Mouse (Mus musculus) limb, embryonic 10.5 days (tissue): Measurements from ENCODE around the gene Xaf1. TPM values are rescaled to one million over a fixed set of nuclear protein-coding genes. Genes with fewer than 3 reads are reported as not detected.

Experiments
- DNase-seq: peaks from one replicate; pipeline ENCODE4 v3.0.0-alpha.2; 2017; ENCODE audit warnings: low spot score
- H3K27ac ChIP-seq: fragments of 300-500 bp; sonication (generic); 2 replicates; pipeline ENCODE4 v1.5.1; 2016; ENCODE audit warnings: mild to moderate bottlenecking
- H3K27me3 ChIP-seq: fragments of 300-500 bp; sonication (generic); 2 replicates; pipeline ENCODE4 v1.6.1; 2016; ENCODE audit warnings: low read depth, mild to moderate bottlenecking; ENCODE audit not compliant: poor library complexity, severe bottlenecking
- H3K36me3 ChIP-seq: fragments of 300-500 bp; sonication (generic); 2 replicates; pipeline ENCODE4 v1.6.1; 2016; ENCODE audit warnings: mild to moderate bottlenecking, moderate library complexity
- H3K4me1 ChIP-seq: fragments of 300-500 bp; sonication (generic); 2 replicates; pipeline ENCODE4 v1.6.1; 2016
- H3K4me3 ChIP-seq: fragments of 300-500 bp; sonication (generic); 2 replicates; pipeline ENCODE4 v1.5.1; 2016; ENCODE audit warnings: mild to moderate bottlenecking, moderate library complexity
- H3K9me3 ChIP-seq: fragments of 300-500 bp; sonication (generic); replicated peaks from 2 replicates; pipeline ENCODE4 v1.6.1; 2016; ENCODE audit warnings: mild to moderate bottlenecking
- WGBS: fragments of 180-500 bp; shearing (Covaris S2); methylation state at CpG from one replicate; pipeline ENCODE4 v1.1.7; 2016; 5-methylcytosine and 5-hydroxymethylcytosine counted together
- polyA plus RNA-seq: library from polyadenylated mRNA; unstranded; fragments of >200 nt; fragmentation: Nextera tagmentation; extraction: Ambion mirVana; gene quantifications from 2 replicates; pipeline ENCODE4 v1.2.1, GENCODE M21; 2016

Gene Xaf1
- 2.5 and 4.1 TPM in 2 replicates for polyA plus RNA-seq

- H3K27me3 ChIP-seq, result no peaks in the 10 kb centered on the region
- H3K36me3 ChIP-seq, result no peaks in the 10 kb centered on the region
- no peak within 1 kb of the TSS for H3K27ac ChIP-seq
- no peak for DNase-seq
- no peaks in the 10 kb centered on the region for H3K9me3 ChIP-seq
- no peak within 1 kb of the TSS for H3K4me3 ChIP-seq
- WGBS, result 45% methylated on average over 6 of the region's 6 CpGs
- peaks cover 4% of the 10 kb centered on the region; the same call in 1 of the 2 replicates for H3K4me1 ChIP-seq
Measured at GRCm38 (mm10) chr11:72301334-72301733, at the start of gene Xaf1. Xaf1 (plus strand) TSS chr11:72301629.

- no peaks in the 10 kb centered on the region for H3K36me3 ChIP-seq
- no peak overlapping the region for H3K27ac ChIP-seq
- H3K9me3 ChIP-seq, result no peaks in the 10 kb centered on the region
- no peak overlapping the region for H3K4me3 ChIP-seq
- no peaks in the 10 kb centered on the region for H3K4me1 ChIP-seq
- H3K27me3 ChIP-seq, result 0 out of 2 replicates have a peak, but pooled peaks cover under 1% of the 10 kb centered on the region
- no peak for DNase-seq
- WGBS, result 93% methylated on average over 4 of the region's 4 CpGs
Measured at GRCm38 (mm10) chr11:72255629-72256028, 45.8 kb upstream of the Xaf1 start.

- no peak for DNase-seq
- WGBS, result 78% methylated on average over 2 of the region's 2 CpGs
- Histone ChIP-seq H3K36me3 (no peaks in the 10 kb centered on the region), H3K9me3 (no peaks in the 10 kb centered on the region), H3K4me1 (no peaks in the 10 kb centered on the region), H3K27ac (no peak overlapping the region), H3K4me3 (no peak overlapping the region), H3K27me3 (no peaks in the 10 kb centered on the region)
Measured at GRCm38 (mm10) chr11:72256441-72256840, 45.0 kb upstream of the Xaf1 start.

- peak overlapping the region; percentile 52 for H3K4me3 ChIP-seq
- 9% methylated on average over 11 of the region's 11 CpGs for WGBS
- peak; percentile 31 for DNase-seq
Measured at GRCm38 (mm10) chr11:72265483-72265882, 35.9 kb upstream of the Xaf1 start.

GRCm38 (mm10) chr11:72266207-72266959 is 35.0 kb upstream of the Xaf1 start:
- H3K9me3 ChIP-seq, result no peaks in the 10 kb centered on the region
- no peak overlapping the region for H3K27ac ChIP-seq
- H3K27me3 ChIP-seq, result peaks cover 65% of the 10 kb centered on the region
- no peaks in the 10 kb centered on the region for H3K36me3 ChIP-seq
- H3K4me1 ChIP-seq, result peaks cover 20% of the 10 kb centered on the region
- WGBS, result 2% methylated on average over 46 of the region's 46 CpGs
- peak; percentile 67 for DNase-seq
- H3K4me3 ChIP-seq, result peak overlapping the region; percentile 52

More at GRCm38 (mm10) chr11:72265483-72265882, 35.9 kb upstream of the Xaf1 start:
- peaks cover 20% of the 10 kb centered on the region for H3K4me1 ChIP-seq
- peaks cover 65% of the 10 kb centered on the region for H3K27me3 ChIP-seq
- H3K9me3 ChIP-seq, result no peaks in the 10 kb centered on the region
- no peak overlapping the region for H3K27ac ChIP-seq
- no peaks in the 10 kb centered on the region for H3K36me3 ChIP-seq

GRCm38 (mm10) chr11:72266960-72267560 is 34.4 kb upstream of the Xaf1 start, which contains the start of gene Slc13a5:
Slc13a5 (minus strand) TSS chr11:72267222.
- Histone ChIP-seq H3K4me1 (peaks cover 20% of the 10 kb centered on the region), H3K36me3 (no peaks in the 10 kb centered on the region), H3K27ac (no peak within 1 kb of the TSS), H3K9me3 (no peaks in the 10 kb centered on the region), H3K4me3 (peak within 1 kb of the TSS; percentile 52), H3K27me3 (peaks cover 65% of the 10 kb centered on the region)
- WGBS, result 3% methylated on average over 36 of the region's 36 CpGs
- peak; percentile 53 for DNase-seq

GRCm38 (mm10) chr11:72271761-72272160 is 29.7 kb upstream of the Xaf1 start:
- Histone ChIP-seq H3K4me1 (peaks cover 5% of the 10 kb centered on the region), H3K27ac (no peak overlapping the region), H3K36me3 (no peaks in the 10 kb centered on the region), H3K27me3 (peaks cover 25% of the 10 kb centered on the region), H3K9me3 (no peaks in the 10 kb centered on the region), H3K4me3 (no peak overlapping the region)
- DNase-seq, result no peak
- WGBS, result 51% methylated on average over 1 of the region's 1 CpGs

- Histone ChIP-seq H3K36me3 (no peaks in the 10 kb centered on the region), H3K27ac (no peak overlapping the region), H3K9me3 (no peaks in the 10 kb centered on the region), H3K27me3 (peaks cover 9% of the 10 kb centered on the region), H3K4me3 (no peak overlapping the region), H3K4me1 (no peaks in the 10 kb centered on the region)
- 70% methylated on average over 3 of the region's 3 CpGs for WGBS
- no peak for DNase-seq
Measured at GRCm38 (mm10) chr11:72273341-72273740, 28.1 kb upstream of the Xaf1 start.

- Histone ChIP-seq H3K27me3 (no peaks in the 10 kb centered on the region), H3K4me1 (no peaks in the 10 kb centered on the region), H3K27ac (no peak overlapping the region), H3K9me3 (no peaks in the 10 kb centered on the region), H3K4me3 (no peak overlapping the region), H3K36me3 (no peaks in the 10 kb centered on the region)
- no peak for DNase-seq
- WGBS, result 90% methylated on average over 5 of the region's 5 CpGs
Measured at GRCm38 (mm10) chr11:72281143-72281851, 20.1 kb upstream of the Xaf1 start.

- Histone ChIP-seq H3K4me1 (no peaks in the 10 kb centered on the region), H3K4me3 (no peak overlapping the region), H3K27me3 (no peaks in the 10 kb centered on the region), H3K27ac (no peak overlapping the region), H3K36me3 (no peaks in the 10 kb centered on the region), H3K9me3 (no peaks in the 10 kb centered on the region)
- no peak for DNase-seq
- 85% methylated on average over 5 of the region's 5 CpGs for WGBS
Measured at GRCm38 (mm10) chr11:72281852-72282400, 19.5 kb upstream of the Xaf1 start.

GRCm38 (mm10) chr11:72283486-72284224 is 17.8 kb upstream of the Xaf1 start:
- H3K4me1 ChIP-seq, result no peaks in the 10 kb centered on the region
- no peaks in the 10 kb centered on the region for H3K36me3 ChIP-seq
- WGBS, result 92% methylated on average over 16 of the region's 16 CpGs
- H3K27me3 ChIP-seq, result no peaks in the 10 kb centered on the region
- no peaks in the 10 kb centered on the region for H3K9me3 ChIP-seq
- no peak for DNase-seq
- no peak overlapping the region for H3K4me3 ChIP-seq
- H3K27ac ChIP-seq, result no peak overlapping the region

GRCm38 (mm10) chr11:72284532-72285182 is 16.8 kb upstream of the Xaf1 start:
- Histone ChIP-seq H3K36me3 (no peaks in the 10 kb centered on the region), H3K27me3 (no peaks in the 10 kb centered on the region), H3K27ac (no peak overlapping the region), H3K9me3 (no peaks in the 10 kb centered on the region), H3K4me3 (no peak overlapping the region), H3K4me1 (no peaks in the 10 kb centered on the region)
- 87% methylated on average over 14 of the region's 14 CpGs for WGBS
- DNase-seq, result no peak
